Mouse (Mus musculus) heart, adult 9 months (tissue): ENCODE measurements around the gene Ccdc117.
"Not testable (repeated sequence)": the region's sequence is repeated elsewhere in the genome, so short reads cannot be mapped to it uniquely, and the experiment has no call there.

Experiments
- DNase-seq, 2 experiments: peaks; one replicate each; pipeline ENCODE4 v3.0.0; 2022; ENCODE audit warnings: low spot score in 2 of 2

Ccdc117 gene

DNA sequence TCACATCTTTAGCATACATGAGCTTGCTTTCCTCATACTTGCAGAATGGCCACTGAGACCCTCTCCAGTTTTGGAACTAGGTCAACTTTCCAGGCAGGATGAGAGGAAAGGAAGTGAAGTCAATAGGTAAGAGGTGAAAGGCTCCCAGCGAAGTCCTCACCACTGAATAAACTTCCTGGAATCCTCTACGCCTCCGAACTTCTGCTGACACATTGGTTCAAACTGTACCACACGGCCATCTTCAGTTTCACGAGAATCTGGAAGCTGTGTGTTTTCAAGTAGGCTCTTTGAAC is 31.9 kb downstream of the Ccdc117 start:
- no peak for DNase-seq

DNA sequence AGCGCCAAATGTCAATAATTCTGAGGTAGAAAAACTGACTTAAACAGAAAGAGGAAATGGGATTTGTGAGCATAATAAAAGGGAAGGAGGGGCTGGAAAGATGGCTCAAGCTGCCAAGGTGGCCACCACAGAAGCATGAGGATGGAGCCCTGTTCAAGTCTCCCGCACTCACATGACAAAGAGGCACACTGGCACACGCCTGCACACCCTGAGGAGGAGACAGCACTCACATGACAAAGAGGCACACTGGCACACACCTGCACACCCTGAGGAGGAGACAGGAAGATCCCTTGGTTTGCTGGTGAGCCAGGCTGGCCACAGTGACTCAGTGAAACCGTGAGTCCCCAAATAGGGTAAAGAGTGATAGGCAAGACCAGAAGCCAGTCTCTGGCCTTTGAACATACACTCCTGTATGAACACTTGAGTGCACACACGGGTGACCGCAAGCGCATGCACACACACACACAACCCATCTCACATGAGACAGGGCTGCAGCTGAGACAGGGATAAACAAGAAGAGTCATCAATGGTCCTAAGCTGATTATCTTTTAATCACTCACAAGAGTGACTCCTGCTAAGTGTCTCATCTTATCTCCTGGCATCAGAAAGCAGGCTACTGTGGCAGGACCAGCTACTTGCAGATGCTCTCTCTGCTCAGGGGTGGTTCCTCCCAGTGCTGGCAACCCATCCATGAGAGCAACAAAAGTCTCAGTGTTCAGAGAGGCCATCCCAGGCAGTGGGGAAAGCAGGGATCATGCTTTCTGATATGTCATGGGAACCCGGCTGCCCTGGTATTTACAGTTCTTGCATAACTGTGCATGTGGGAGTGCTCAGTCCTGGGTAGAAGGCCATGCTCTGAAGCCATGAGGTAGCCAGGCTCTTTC is 32.5 kb downstream of the Ccdc117 start:
- DNase-seq: no peak

GRCm38 (mm10) chr11:5505856-5506575 is 36.0 kb downstream of the Ccdc117 start:
- peak; percentile 72 to 75 for DNase-seq

DNA sequence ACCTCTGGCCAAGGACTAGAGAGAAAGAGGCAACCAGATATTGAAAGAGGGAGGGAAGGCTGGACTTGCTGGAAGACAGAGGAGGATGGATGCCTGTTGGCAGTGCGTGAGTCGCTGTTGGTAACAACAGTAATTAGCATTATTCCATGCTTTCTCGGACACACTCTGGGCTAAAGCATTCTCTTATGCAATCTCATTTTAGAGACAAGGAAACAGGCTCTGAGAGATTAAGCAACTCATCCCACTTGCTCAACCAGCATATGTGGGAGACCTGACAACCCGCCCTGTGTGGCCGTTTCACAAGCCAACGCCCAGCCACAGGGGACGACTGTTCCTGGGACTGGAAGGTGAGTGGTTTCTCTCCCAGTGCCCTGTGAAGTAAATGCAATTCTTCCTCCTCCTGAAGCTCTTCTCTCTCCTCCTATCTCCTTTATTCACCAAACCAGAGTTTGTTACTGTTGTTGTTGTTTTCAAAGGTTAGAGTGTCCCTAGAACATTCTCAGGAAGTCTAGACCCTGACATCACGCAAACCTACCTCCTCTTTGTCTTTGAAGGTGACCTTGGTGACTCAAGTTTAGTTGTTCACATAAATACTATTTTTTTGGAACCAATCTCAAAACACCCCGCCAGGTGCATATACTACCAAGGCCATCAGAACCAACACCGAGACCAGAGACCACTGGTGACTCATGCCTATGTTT is 39.5 kb downstream of the Ccdc117 start:
- DNase-seq: no peak

DNA sequence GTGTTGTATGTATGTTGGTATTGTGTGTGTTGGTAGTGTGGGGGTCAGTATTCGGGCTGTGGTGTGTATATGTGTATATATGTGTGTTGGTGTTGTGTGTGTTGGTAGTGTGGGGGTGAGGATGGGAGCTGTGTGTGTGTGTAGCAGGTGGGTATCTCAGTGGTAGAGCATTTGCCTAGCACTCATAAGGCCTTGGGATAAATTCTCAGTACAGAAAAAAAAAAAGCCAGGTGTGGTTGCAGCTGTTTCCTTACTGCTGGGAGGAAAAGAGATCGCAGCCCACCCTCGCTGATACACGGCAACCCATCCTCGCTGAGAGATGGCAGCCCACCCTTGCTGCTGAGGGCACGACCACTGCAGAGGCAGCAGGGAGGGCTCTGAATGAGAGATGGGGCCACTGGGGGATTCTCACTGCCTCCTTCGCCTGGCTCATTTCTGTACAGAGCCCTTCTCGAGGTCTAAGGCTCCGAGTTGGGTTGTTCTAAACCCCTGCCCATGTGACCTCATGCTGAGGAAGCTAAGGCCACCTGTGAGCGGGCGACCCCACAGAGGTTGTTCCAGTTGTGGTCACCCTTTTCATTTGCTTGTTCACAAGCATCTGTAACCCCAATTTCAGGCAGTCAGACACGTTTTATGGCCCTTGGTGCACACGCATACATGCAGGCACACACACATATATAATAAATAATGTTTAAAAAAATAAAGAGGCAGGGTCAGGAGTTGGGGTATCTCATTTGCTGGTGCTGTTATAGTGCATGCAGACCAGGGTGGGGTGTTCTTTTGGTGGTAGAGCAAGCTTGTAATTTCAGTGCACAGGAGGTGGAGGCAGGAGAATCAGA is 40.9 kb downstream of the Ccdc117 start:
- no peak for DNase-seq

GRCm38 (mm10) chr11:5499961-5500644 is 41.9 kb downstream of the Ccdc117 start:
- no peak for DNase-seq

DNA sequence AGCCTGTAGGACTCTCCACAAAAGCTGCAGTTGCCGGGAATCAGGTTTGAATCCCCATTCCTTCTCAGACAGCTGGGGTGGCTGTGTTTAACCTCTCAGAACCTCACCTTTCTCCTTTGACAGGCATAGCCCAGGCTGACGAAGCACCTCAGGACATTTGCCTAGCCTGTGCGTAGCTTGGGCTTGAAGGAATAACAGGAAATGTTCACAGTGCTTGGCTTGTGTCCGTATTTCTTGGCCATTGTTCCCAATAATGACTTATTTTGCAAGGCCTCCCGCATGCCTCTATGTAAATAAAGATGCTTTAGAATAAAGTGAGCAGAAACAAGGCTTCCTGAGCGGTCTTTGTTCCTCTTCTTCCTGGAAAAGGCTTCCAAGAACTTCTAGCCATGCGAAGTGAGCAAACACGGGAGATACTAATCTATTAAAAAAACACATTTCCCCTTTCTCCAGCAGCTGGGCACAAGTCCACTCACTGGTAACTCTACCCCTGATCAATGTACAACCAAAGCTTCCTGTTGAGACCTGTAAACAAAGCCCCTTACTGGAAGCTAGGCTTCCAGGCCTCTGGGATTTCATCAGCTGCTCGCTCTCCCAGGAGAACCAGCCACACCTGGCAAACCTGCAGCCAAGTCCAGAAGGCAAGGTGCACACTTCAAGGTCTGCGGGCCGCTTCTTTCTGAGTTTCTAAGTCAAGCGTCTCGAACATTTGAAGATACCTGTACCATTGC is 42.9 kb downstream of the Ccdc117 start:
- peak in 1 of 2 experiments; percentile 19 for DNase-seq

GRCm38 (mm10) chr11:5498422-5498821 is 43.6 kb downstream of the Ccdc117 start:
- DNase-seq: no peak

GRCm38 (mm10) chr11:5496559-5497248 is 45.3 kb downstream of the Ccdc117 start:
- no peak for DNase-seq

DNA sequence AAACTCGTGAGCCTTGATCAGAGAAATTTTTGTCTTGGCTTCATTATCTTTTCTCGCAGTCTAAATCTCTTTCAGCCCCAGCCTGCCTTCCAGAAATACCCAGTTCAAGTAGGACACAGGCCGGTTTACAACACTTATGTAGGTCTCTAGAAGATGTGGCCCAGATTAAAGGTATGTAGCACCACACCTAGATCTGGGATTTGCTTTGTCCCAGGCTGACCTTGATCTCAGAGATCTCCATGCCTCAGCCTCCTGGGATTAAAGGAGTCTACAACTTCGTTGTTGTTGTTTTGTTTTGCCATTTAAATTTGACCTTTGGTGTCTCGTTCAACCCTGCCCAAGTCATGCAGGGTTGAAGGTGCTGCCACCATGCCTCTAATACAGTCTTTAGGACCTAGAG is 46.1 kb downstream of the Ccdc117 start:
- DNase-seq: no peak

GRCm38 (mm10) chr11:5495286-5495832 is 46.6 kb downstream of the Ccdc117 start:
- DNase-seq: no peak

DNA sequence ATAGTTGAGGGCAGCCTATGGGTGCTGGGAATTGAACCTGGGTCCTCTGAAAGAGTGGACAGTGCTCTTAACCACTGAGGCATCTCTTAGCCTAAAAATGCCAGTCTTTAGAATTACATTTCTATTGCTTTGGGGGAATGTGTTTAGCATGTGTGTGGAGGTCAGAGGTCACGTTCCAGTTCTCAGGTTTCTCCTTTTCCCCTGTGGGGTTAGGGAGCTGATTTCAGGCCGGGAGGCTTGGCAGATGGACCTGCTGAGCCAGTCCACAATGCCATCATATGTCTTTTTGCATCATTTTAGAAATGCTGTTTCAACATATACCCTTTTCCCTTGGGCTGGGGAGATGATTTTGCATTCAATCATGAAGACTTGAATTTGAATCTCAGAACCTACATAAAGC is 48.1 kb downstream of the Ccdc117 start:
- DNase-seq: no peak

- no peak for DNase-seq
Measured at GRCm38 (mm10) chr11:5491912-5492311, 50.1 kb downstream of the Ccdc117 start.

GRCm38 (mm10) chr11:5490989-5491656 is 50.9 kb downstream of the Ccdc117 start:
- no peak for DNase-seq

GRCm38 (mm10) chr11:5489433-5489832 is 52.6 kb downstream of the Ccdc117 start:
- not testable (repeated sequence) for DNase-seq

DNA sequence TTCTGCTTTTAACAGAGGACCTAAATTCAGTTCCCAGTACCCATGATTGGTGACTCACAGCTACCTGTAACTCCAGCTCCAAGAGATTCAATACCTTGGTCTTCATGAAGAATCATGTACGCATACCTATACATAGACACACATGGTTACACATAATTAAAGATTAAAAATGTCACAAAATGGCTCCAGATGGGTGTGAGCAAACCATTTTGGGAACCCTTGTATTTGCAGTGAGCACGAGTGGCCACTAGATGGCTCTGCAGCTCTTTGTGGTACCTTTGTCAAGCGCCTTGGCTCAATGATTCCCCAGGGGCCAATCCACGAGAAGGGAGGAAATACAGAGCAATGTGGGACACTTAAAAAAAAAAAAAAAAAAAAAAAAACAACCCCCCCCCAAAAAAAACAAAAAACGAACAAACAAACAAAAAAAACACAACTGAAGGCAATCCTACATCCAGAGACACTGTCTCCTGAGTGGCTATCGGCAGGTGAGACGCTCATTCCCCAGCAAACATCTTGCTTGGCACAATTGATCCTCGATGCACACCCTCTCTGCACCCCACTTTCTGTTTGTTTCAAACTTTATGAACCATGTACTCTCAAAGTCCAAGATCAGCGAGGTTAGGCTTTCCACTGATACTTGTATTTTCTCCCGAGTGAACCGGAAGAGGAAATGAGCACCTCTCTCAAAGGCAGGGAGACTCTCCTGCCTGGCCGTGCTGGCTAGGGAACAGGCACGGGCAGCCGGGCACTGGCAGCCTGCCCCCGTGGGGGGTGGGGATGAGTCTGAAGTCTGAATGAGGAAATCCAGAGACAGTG is 56.6 kb downstream of the Ccdc117 start:
- DNase-seq: peak; percentile 75 to 84

- no peak for DNase-seq
Measured at GRCm38 (mm10) chr11:5482581-5482980, 59.4 kb downstream of the Ccdc117 start.
